Comparison of ENCODE assay signal across 8 mouse cellular contexts in the genomic region with DNA sequence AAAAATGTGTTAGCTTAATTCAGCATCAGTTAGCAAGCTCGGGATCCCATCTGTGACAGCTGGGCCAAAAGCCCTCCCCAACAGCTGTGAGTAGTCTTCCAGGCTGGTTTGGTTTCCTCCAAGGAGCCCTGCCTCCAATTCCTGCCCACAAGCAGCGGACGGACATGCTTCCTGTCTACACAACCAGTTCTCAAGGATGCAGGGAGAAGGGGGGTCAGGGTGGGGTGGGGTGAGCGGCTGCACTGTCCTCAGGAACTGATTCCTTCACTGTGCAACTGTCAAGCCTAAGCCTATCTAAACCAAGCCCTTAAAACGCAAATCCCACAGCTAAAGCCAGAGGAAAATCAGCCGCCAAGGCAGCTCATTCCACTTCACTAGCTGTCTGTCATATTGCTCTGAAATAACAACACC. TPM values are rescaled to one million over a fixed set of nuclear protein-coding genes. Genes with fewer than 3 reads are reported as not detected.
DNase-seq lines count a peak whose midpoint lies in the region; ATAC-seq and TF ChIP-seq lines count a peak whose summit lies in the region.

No protein-coding gene starts in this region.

- TF ChIP-seq EP300 in liver, postnatal 0 days (IDR thresholded peaks at IDR 0.05; ENCODE audit: low read depth), result no peak

- intact Hi-C loops in heart, postnatal 25 days (cut with DNase I), result loop anchor here (10.0 kb wide), 2 partner anchors 120 to 160 kb away; partner anchors contain the start of genes Atg4b, Hdlbp and Thap4

- no peak for ATAC-seq in forebrain, embryonic 12.5 days (ENCODE audit: low FRiP score)
- ATAC-seq in liver, postnatal 0 days, result no peak

- TF ChIP-seq CTCF in liver, postnatal 0 days (IDR thresholded peaks at IDR 0.05; ENCODE audit: low read depth), result no peak
- TF ChIP-seq CTCF in olfactory bulb, adult 2 months (IDR thresholded peaks at IDR 0.05; ENCODE audit: insufficient read depth, low read depth, low read length), result no peak

- H3K27ac ChIP-seq in forebrain, embryonic 12.5 days, result peak overlapping the region; percentile 88; the same call in 1 of the 2 replicates
- peak overlapping the region; percentile 95 for H3K27ac ChIP-seq in liver, postnatal 0 days (ENCODE audit: low read depth)
- 0 out of 2 replicates have a peak overlapping the region, but pooled peaks have one; percentile 32 for H3K27ac ChIP-seq in olfactory bulb, adult 2 months (ENCODE audit: insufficient read depth, low read depth, low read length)

- peak overlapping the region; percentile 95 for H3K9ac ChIP-seq in forebrain, embryonic 12.5 days
- H3K9ac ChIP-seq in liver, postnatal 0 days (replicated peaks), result peak overlapping the region; percentile 92

- H3K4me1 ChIP-seq in forebrain, embryonic 12.5 days, result peaks cover 26% of the 10 kb centered on the region
- H3K4me1 ChIP-seq in liver, postnatal 0 days (ENCODE audit: insufficient read depth), result peaks cover 37% of the 10 kb centered on the region
- peaks cover 5% of the 10 kb centered on the region; the same call in 1 of the 2 replicates for H3K4me1 ChIP-seq in olfactory bulb, adult 2 months (ENCODE audit: control insufficient read depth, insufficient read depth, low read length)

- no peak for TF ChIP-seq POLR2A in olfactory bulb, adult 2 months (IDR thresholded peaks at IDR 0.05; ENCODE audit: insufficient read depth, low read depth, low read length)

- peak overlapping the region; percentile 94 for H3K4me3 ChIP-seq in forebrain, embryonic 12.5 days (replicated peaks)
- H3K4me3 ChIP-seq in liver, postnatal 0 days (ENCODE audit: low read depth, low read length), result peak overlapping the region; percentile 89
- peak overlapping the region; percentile 66 for H3K4me3 ChIP-seq in olfactory bulb, adult 2 months (ENCODE audit: insufficient read depth, low read depth, low read length)

- no peaks in the 10 kb centered on the region for H3K27me3 ChIP-seq in forebrain, embryonic 12.5 days
- H3K27me3 ChIP-seq in liver, postnatal 0 days (ENCODE audit: insufficient read depth, low read length), result no peaks in the 10 kb centered on the region

- H3K36me3 ChIP-seq in forebrain, embryonic 12.5 days (replicated peaks), result peaks cover 8% of the 10 kb centered on the region; the same call in 1 of the 2 replicates
- H3K36me3 ChIP-seq in liver, postnatal 0 days (replicated peaks; ENCODE audit: insufficient read depth, low read length), result peaks cover 8% of the 10 kb centered on the region

- H3K9me3 ChIP-seq in forebrain, embryonic 12.5 days, result no peaks in the 10 kb centered on the region
- H3K9me3 ChIP-seq in liver, postnatal 0 days (ENCODE audit: low read length), result no peaks in the 10 kb centered on the region

- peak overlapping the region; percentile 95 for H3K4me2 ChIP-seq in forebrain, embryonic 12.5 days
- peak overlapping the region; percentile 78 for H3K4me2 ChIP-seq in liver, postnatal 0 days (ENCODE audit: low read depth, low read length)

- DNase-seq in 416B (ENCODE audit: low read depth), result peak; percentile 75
- peak; percentile 61 for DNase-seq in adrenal gland, postnatal 10 days
- peak; percentile 50 for DNase-seq in heart, postnatal 25 days (ENCODE audit: low spot score)
- peak; percentile 61 to 81 for DNase-seq in layer of hippocampus, adult 18-20 months (ENCODE audit: low spot score in 2 of 2)
- DNase-seq in liver, postnatal 0 days, result peak; percentile 50
- no peak for DNase-seq in ovary, postnatal 10 days (ENCODE audit: low spot score)

- WGBS in forebrain, embryonic 12.5 days, result 11% methylated on average over 6 of the region's 6 CpGs
- 6% methylated on average over 6 of the region's 6 CpGs for WGBS in liver, postnatal 0 days (ENCODE audit: insufficient replicate concordance)
- WGBS in olfactory bulb, adult 2 months, result 1% methylated on average over 6 of the region's 6 CpGs

RNA-seq across cellular contexts. Expression of gene Stk25, which starts 24.0 kb away (rescaled TPM):
- total RNA-seq in adrenal gland, postnatal 10 days (2021), result 100 to 1,000 TPM; 112 to 134 TPM
- 202 and 216 TPM in 2 replicates for polyA plus RNA-seq in forebrain, embryonic 12.5 days (2016; fragmentation: Nextera tagmentation; extraction: Ambion mirVana)
- total RNA-seq in heart, postnatal 25 days (2021), result 10 to 100 TPM; 91.2 to 95.6 TPM
- 100 to 1,000 TPM; 410 to 415 TPM for total RNA-seq in layer of hippocampus, adult 18-20 months (2021)
- 39.6 and 41.3 TPM in 2 replicates for polyA plus RNA-seq in liver, postnatal 0 days (2015; fragmentation: Nextera tagmentation; extraction: Ambion mirVana)
- not detected in 2 replicates for polyA plus RNA-seq in olfactory bulb, adult 2 months (2012; ENCODE audit: insufficient read depth, insufficient read length, low replicate concordance, missing spikeins)

RNA-seq across cellular contexts. Expression of gene Bok, which starts 51.0 kb away (rescaled TPM):
- total RNA-seq in adrenal gland, postnatal 10 days (2021), result 10 to 100 TPM; 17.4 to 21.0 TPM
- polyA plus RNA-seq in forebrain, embryonic 12.5 days (2016; fragmentation: Nextera tagmentation; extraction: Ambion mirVana), result 50.8 and 57.6 TPM in 2 replicates
- 1 to 10 TPM; 4.7 TPM for total RNA-seq in heart, postnatal 25 days (2021)
- total RNA-seq in layer of hippocampus, adult 18-20 months (2021), result 10 to 100 TPM; 56.6 to 59.1 TPM
- polyA plus RNA-seq in liver, postnatal 0 days (2015; fragmentation: Nextera tagmentation; extraction: Ambion mirVana), result 6.8 and 7.2 TPM in 2 replicates
- polyA plus RNA-seq in olfactory bulb, adult 2 months (2012; ENCODE audit: insufficient read depth, insufficient read length, low replicate concordance, missing spikeins), result not detected in 2 replicates

Comparison
In these comparisons a context has a peak if more than half of its experiments do, and no peak if none do; other contexts are left out.
1. H3K27ac ChIP-seq: peak in every context shown above with its lines; median percentile 95 in liver, postnatal 0 days; 88 in forebrain, embryonic 12.5 days; 32 in olfactory bulb, adult 2 months.